Mouse (Mus musculus) ZHBTc4 (cell line): ENCODE measurements around the gene Ncln.
A peak's percentile ranks its signal among the peaks of the same experiment; 100 is the strongest.

Experiments
- DNase-seq: peaks from one replicate; pipeline ENCODE4 v3.0.0-alpha.2; 2011; ENCODE audit warnings: low read depth, low spot score

Gene Ncln

DNA sequence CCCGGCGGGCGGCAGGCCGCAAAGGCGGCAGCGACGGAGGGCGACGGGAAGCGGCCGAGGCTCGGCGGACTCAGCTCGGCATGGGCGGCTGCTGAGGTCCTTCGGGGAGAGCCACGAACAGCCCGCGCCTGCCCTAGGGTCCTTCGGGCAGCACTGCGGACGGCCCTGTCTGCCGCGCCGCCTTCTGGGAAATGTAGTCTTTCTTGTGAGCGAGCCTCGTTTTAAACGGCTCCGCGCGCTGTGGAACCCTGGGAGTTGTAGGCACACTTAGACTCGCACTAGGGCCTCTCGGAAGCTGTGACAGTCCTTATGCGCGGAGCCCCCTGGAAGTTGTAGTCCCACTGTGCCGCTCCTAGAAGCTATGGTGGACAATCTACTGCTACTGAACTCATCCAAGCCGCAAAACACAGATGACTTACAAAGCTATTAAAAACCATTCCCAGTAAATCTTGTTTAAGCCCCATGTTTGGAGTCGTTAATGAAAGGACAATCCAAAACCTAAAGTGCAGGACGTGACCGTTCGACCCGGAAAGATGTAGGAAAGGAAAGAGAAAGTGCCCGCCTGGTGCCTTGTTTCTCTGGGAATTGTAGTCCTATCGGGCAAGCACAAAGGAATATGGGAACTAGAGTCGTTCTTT is at the start of gene Ncln:
Gene Ncln (minus strand): TSS at position 129 of the 638 bp plus-strand sequence.
- DNase-seq = peak; percentile 99

- peak; percentile 97 for DNase-seq
Measured at GRCm38 (mm10) chr10:81545161-81545747, 49.1 kb upstream of the Ncln start, which contains the start of gene Gna11. Gene Gna11, minus strand, starts transcription at chr10:81545190.

DNA sequence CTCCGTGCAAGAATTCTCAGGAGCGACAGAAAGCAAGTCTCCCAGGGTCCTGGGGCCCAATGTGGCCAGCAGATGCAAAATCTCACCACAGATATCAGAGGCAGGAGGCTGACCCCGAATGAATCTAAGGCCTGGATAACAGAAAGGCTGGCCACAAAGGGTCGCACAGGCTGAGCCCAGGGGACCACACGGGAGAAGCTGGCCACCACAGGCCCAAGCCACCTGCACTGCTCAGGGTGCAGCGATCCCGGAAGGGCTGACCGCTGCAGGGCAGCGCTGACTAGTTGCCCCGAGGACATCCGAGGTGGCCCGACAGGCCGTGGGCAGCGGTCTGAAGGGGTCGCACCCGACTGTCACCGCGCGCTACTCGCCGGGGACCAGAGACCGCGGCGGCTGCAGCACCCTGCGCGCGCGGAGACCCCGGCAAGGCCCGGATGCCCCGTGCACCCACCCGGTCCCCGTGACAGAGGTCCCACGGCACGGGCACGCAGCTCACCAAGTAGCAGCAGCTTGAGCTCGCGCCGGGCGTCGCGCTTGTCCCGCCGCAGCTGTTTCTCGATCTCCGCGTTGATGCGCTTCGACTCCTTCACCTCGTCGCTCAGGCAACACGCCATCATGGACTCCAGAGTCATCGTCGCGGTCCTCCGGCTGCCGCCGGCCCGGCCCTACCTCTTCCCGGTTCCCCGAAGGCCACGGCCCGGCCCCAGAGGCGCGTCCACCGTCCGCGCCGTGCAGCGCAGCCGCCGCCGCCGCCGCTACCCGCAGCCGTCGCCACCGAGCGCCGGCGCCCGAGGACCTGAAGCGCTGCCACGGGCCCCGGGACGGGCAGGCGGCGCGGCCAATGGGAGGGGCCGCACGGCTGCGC is 48.3 kb upstream of the Ncln start:
- DNase-seq = peak; percentile 54

- no peak for DNase-seq
Measured at GRCm38 (mm10) chr10:81543633-81544032, 47.4 kb upstream of the Ncln start.

DNA sequence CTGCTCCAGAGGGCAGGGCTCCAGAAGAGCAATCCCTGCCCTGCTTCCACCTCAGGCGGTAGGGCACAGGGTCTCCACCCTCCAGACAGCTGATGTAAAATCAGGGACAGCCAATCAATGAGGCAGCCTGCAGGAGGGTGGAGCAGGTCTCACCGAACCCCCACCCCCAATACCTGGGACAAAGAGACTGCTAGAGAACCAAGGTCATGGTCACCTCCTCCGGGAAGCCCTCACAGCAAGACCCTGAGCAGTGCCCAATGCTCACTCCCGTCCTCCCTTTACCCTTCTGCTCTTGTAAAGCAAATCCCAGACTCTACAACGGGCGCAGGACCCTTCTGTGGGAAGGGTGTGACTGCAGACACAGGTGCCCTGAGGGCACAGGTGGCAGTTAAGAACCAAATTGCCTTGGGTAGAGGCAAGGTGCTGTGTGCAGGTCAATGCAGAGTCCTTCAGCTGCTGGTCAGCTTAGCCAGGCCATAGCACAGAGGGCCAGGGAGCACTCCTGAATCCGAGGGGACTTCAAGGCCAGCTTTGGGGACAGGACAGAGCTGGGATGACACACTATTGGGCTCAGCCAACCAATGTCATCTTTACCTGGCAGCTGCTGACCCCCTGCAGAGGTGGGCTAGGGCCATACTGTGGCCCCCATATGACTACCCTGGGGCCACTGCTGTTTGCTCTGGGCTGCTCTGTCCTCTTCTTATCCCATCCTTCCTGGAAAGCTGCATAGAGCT is 46.7 kb upstream of the Ncln start:
- DNase-seq = no peak

- DNase-seq = no peak
Measured at GRCm38 (mm10) chr10:81541803-81542202, 45.6 kb upstream of the Ncln start.

DNA sequence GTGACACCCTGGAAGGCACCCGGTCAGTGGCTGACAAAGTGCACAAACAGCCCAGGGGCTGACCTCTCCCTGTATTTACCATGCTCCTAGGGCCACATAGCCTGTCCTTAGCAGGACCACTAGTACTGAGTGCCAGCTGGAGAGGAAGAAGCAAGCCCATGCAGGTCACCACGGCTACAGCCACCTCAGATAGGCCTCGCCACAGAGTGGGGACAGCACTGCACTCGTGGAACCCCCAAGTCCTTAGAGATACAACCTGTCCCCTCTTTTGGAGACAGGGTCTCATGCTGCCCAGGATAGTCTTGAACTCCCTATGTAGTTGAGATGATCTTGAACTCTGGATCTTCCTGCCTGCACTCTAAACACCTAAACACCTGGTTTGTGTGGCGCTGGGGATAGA is 45.2 kb upstream of the Ncln start:
- DNase-seq = no peak

DNA sequence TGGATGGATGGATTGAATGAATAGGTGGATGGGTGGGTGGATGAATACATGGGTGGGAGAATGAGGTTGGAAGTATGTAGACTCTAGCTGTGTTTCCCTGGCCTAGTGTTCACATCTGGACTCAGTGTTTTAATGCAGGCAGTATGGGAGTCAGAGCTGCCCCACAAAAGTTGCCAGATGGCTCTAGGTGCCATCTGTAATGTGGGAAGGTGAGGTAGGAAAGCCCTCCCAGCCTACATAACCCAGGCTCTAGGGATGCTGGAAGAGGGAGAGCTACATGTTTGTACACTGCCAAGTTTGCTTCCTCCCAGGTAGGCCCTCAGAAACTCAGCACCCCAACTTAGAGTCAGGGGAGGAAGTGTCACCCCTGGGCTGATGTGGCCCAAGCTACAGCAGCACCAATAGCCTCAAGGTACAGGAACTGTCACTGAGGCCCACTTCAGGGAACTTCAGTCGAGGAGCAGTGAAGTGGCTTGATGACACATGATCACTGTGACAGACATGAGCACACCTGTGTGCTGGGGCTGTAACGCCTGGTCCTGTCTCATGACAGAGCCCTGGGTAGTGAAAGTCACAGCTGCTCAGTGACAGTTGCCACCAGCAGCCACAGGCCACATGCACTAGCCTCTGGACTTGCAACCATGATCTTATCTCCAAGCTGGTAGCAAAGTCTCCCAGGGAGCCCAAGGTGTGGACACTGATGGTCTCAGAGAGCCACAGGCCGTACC is 42.3 kb upstream of the Ncln start:
- no peak for DNase-seq

GRCm38 (mm10) chr10:81537429-81537828 is 41.2 kb upstream of the Ncln start:
- DNase-seq = no peak

GRCm38 (mm10) chr10:81536734-81537133 is 40.5 kb upstream of the Ncln start:
- DNase-seq = peak; percentile 59

GRCm38 (mm10) chr10:81534826-81535225 is 38.6 kb upstream of the Ncln start:
- DNase-seq = peak; percentile 89

- DNase-seq = peak; percentile 82
Measured at GRCm38 (mm10) chr10:81526779-81527178, 30.6 kb upstream of the Ncln start.

- peak; percentile 54 for DNase-seq
Measured at GRCm38 (mm10) chr10:81525017-81525694, 29.0 kb upstream of the Ncln start.

GRCm38 (mm10) chr10:81524051-81524605 is 27.9 kb upstream of the Ncln start, which contains the start of gene Gna15:
Gene Gna15, minus strand, starts transcription at chr10:81524225.
- DNase-seq = no peak

DNA sequence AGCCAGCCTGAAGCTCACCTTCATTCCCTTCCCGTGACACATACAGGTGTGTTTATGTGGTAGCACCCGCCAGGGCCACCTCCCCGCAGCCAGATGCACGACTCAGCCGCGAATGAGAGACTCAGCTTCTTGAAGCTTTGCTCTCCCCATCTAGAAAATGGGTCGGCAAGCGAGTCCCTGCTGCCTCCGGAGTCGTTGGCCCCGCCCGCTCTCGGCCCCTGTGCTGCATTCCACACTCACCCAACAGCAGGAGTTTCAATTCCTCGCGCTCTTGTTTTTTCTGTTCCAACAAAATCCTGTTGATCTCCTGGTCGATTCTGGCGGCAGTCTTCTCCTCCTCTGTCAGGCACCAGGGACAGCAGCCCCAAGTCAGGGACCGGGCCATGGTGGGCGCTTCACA is 27.4 kb upstream of the Ncln start:
- DNase-seq = peak; percentile 67

GRCm38 (mm10) chr10:81523142-81523541 is 26.9 kb upstream of the Ncln start:
- DNase-seq = no peak

DNA sequence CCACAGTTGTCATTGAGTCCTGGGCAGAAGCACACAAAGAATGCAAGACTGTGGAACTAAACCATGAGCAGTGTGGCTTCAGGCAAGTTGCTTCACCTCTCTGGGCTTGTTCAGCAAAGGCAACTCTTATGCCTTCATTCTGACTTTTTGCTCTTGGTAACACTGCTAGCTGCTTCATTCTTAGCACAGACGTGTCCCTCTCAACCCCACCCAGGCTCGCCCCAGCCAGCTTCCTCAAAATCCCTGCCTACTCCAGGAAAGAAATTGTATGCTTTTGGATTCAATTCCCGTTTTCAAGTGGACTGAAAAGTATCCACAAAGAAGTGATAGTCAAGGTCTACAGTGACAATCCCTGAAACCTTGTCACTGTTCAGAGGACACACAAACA is 23.8 kb upstream of the Ncln start:
- DNase-seq = no peak

DNA sequence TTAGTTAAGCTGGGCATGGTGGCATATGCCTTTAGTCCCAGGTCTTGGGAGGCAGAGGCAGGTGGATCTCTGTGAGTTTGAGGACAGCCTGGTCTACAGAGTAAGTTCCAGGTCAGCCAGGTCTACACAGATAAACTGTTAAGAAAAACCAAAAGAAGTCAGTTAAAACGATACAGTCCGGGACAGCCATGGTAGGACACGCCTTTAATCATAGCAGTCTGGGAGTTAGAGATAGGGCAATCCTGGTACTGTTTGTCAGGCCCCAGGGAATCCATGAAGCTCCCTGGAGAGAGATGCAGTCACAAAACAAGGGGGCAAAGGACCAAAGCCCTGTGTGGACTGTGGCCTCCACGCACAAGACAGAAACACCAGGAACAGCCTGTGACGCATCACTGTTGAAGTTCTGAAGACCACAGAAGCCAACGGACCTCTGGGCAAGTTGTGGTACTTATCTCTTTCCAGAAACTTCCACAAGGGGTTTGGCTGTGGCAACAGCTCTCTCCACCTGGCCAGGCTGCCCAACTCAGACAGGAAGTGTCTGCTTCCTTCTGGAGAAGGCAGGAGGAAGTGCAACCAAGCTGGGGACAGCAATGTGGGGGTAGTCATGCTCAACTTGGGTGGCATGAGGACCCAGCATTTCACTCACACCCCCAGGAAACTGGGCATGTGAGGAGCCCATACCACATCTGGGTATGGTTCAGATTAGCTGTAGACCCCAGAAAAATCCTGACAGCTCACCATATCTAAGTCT is 23.2 kb upstream of the Ncln start:
- DNase-seq = no peak

DNA sequence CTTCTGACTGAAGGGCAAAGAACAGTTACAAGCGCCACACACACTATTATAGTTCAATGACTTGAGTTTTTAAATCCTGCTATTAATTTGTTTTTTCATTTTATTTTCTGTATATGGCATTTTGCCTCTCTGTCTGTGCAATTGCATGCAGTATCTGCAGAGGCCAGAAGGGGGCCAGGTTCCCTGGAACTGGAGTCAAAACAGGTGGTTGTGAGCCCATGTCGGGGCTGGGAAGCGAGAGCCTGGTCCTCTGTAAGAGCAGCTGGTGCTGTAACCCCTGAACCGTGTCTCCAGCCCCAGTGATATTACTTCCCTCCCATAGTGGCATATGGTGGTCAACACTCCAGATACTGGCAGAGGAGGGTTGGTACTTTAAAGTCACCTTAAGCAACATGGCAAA is 22.4 kb upstream of the Ncln start:
- peak; percentile 80 for DNase-seq

DNA sequence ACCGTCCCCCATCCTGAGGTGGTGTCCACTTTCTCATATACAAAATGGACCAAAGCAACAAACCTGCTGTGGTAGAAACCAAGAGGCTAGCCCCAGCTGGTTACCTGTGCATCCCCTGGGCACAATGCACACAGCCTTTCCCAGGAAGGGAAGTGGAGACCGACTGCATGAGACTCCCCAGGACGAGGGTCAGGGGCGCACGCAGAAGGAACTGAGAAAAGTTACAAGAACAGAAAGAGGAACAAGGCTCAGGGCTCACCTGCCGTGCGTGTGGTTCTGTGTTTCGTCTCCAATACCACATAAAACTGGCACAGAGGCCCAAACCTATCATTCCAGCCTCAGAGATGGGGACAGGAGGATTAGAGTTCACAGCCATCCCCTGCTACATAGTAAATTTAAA is 21.0 kb upstream of the Ncln start:
- DNase-seq = no peak
